Mouse (Mus musculus) cerebellum, adult 8-10 months (tissue): Measurements from ENCODE around the gene Cyth4.

Source experiments
- DNase-seq: peaks from one replicate; pipeline ENCODE4 v3.0.0; 2022

The Cyth4 gene

DNA sequence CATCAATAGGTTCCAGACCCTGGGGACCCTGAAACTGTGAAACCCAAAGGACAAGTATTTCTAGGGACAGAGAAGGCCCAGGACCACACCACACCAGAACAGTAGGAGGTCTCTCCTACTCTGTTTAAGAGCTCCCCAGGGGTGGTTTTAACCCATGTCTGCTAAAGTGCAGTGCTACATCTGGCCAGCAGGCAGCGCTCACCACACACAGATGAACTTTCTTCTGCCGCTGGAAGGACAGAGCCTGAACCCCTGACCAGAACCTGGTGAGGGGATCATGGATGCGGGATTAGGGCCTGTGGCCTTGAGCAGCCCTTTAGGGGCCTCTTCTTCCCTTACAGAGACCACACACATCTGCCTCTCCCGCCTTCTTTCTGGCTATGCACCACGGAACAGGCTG lies 26.6 kb downstream of the Cyth4 start:
- DNase-seq: peak; percentile 59

DNA sequence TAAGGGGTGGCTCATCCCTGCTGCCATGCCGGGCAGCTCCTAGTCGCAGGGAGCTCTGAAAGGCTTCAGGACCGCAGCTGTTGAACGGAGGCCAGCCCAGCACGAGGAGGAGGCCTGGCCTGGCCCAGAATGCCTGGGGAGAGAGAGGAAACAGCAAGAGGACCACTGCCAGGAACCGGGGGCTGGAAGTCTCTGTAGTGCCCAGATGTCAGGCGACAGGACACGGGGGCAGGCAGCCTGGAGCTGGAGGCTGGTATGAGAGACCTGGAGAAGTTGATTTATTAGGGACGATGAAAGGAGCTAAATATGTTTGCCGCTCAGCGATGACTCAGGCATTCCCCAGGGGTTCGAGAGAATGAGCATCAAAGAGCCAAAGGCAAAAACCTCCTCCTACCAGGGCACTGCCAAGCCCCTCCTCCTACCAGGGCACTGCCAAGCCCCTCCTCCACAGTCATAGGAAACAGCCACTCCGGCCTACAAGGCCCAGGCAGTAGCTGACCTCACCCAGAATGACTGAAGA lies 27.6 kb downstream of the Cyth4 start:
- peak; percentile 46 for DNase-seq

DNA sequence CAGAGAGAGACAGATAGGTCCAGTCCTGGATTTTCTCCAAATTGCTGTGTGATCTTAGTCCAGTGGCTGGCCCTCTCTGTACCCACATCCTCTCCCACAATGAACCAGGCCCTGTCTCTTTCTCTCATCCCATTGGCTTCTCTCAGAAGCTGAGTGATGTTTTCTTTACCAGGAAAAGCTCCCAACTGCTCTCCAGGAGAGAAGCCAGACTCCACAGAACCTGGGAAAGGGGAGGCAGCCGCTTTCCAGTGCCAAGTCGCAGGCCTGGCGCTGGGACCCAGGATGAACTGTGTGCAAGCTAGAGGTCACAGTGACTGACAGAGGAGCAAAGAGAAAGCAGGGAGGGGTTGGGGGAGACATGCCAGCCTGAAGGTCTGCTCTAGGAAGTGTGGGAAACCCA lies 28.1 kb downstream of the Cyth4 start:
- DNase-seq: no peak

- DNase-seq: no peak
Measured at GRCm38 (mm10) chr15:78626285-78626684, 29.4 kb downstream of the Cyth4 start.

- no peak for DNase-seq
Measured at GRCm38 (mm10) chr15:78632387-78632786, 35.5 kb downstream of the Cyth4 start.

DNA sequence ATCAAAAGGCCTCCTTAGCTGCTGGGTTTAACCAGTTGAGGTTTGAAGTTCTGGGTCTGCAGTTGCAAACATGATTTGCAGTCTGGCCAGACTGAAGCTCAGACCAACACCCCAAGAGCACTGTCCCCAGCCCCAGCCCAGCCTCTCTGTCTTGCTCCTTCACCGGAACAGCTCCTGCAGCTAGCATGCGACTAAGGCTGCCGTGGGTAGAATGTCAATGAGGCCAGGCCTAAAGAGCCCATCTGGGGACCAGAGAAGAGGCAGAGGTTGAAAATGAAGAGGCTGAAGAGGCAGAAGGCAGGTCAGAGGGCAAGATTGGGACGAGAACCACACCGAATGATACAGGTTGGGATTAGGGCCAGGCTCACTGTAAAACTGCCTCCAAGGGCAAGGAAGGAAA lies 36.6 kb downstream of the Cyth4 start:
- DNase-seq: no peak

- DNase-seq: no peak
Measured at GRCm38 (mm10) chr15:78634095-78634737, 37.4 kb downstream of the Cyth4 start.

DNA sequence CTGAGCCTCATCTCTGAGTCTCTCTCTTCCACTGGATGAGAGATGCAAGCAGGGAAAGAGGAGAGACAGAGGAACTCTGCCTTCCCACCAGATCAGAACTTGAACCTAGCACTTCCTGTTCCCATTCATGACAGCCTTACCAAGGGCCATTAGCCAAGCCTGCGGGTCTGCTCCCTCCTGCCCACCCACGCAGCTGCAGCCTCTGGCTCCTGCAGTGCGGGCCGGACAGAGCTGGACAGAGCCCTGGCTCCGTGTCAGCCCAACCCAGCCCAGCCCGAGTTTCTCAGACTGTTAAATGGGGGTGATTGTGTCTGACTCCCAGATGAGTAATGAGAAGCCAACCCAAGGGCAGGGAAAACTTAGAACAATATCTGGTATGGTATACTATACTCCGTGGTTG lies 38.4 kb downstream of the Cyth4 start:
- no peak for DNase-seq

- DNase-seq: no peak
Measured at GRCm38 (mm10) chr15:78643633-78644032, 46.8 kb downstream of the Cyth4 start.

DNA sequence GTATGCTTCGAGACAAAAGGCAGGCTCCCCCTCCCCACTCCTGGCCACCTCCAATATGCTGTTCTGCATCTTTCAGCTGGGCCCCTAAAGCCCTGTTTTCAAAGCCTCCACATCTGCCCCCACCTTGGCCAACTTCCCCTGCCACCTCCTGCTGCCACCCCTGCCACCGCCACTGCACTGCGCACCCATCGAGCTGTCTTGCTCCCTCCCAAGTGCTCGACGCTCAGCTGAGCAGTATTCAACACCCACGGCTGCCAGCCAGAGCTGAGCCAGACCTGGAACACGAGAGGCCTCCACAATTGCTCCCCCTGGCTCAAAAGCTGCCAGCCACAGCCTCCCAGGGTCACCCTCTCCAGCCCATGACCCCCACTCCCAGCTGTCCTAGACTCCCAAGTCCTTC lies 47.8 kb downstream of the Cyth4 start:
- DNase-seq: no peak

GRCm38 (mm10) chr15:78647746-78648145 lies 50.9 kb downstream of the Cyth4 start:
- DNase-seq: no peak

DNA sequence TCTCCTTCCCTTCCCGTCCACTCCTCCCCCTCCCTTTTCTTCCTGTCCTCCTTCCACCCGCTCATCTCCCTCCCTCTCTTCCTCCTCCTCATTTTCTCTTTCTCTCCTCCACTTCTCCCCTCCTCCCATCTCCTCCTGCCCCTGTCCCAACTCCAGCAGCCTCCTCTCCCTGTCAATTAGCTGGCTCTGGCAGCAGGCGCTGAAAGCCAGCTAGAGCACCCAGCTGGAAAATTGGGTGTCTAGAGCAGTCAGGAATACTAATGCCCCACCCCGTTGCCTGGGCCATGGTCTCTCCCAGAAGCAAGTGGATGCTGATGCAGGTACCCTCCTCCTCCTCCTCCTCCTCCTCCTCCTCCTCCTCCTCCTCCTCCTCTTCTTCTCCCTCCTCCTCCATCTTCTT lies 54.3 kb downstream of the Cyth4 start:
- DNase-seq: no peak

DNA sequence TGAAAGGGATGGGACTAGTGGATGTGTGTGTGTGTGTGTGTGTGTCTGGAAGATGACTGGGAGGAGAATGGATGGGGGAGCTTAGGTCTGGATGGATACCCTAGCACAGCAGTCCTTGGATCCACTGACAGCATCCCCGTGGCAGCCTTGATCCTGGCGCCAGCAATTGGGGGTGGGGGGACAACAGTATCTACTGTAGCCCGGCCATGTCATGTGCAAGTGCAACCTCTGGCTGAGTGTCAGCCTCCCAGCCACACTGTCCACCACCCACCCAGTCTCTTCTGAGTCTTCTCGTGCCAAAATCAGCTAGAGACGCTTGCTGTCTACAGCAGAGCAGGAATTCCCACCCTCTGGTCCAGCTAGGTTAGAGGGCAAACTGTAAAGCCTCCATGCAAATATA lies 67.4 kb downstream of the Cyth4 start:
- DNase-seq: no peak

GRCm38 (mm10) chr15:78669221-78669871 lies 72.5 kb downstream of the Cyth4 start:
- no peak for DNase-seq

DNA sequence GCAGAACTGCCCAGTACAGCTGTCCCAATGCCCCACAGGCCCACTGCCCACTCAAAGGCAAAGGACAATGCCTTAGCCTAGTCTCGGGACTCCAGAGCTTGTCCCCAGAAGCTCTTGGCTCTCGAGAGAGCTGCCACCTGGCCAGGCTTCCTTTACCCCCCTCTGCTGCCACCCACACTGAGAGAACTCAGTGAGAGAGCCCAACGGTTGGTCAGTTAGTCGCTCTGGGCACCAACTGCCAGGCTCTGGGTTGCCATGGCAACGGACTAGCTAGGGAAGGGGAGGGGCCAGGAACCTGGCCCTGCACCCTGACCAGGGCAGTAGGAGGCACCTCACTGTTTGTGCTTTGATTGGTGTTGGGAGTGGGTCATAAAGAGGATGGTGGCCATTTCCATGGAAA lies 73.5 kb downstream of the Cyth4 start:
- no peak for DNase-seq
